Mouse (Mus musculus) frontal cortex, postnatal 14 days (tissue): Measurements from ENCODE around the gene Sgo2a.
"Not testable (repeated sequence)": the region's sequence is repeated elsewhere in the genome, so short reads cannot be mapped to it uniquely, and the experiment has no call there.

ENCODE experiments used
- DNase-seq, 2 experiments: peaks; one replicate each; pipeline ENCODE4 v3.0.0; 2022; ENCODE audit warnings: low spot score in 2 of 2

Gene Sgo2a

DNA sequence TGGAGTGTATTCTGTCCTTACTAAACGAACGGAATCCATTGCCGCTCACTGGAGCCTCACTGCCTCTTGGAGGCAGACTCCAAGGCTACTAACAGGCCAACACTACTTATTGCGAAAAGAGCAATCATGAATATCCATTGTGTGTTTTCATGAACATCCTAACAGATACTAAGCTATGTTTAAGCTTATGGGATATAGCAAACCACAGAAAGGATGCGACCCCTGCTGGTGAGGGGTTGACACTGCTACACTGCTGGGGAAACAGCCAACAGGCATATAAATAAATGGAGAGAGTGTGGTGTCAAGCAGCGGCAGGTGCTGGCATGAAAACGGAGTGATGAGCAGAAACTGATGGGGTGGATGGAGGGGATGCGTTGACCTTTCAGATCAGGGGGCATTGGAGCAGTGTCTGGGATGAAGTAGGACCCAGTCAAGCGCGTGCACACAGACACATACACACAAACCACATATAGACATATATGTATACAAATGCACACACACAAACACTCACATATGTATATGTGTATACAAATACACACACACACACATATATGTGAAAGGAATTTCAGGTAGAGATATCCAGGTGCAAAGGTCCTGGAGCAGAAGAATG is 35.5 kb downstream of the Sgo2a start:
- DNase-seq: peak in 1 of 2 experiments; percentile 53

DNA sequence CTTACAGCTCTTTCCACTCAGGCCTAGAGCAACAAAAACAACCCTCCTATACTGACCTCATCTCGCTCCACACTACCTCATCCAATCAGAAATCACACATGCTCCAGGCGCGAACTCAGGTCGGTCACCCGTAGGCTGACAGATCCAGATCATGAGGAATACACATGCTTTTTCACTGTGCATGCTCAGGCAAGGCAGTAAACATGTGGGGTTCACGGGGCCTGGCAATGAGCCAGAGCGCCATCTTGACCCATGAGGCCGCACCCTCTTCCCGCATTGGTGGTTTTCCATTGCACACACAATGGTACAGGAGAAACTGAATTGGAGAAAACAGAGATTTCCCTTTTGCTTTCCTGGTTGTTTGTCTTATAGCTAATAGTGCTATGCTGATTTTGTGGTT is 41.5 kb downstream of the Sgo2a start:
- DNase-seq: not testable (repeated sequence)

DNA sequence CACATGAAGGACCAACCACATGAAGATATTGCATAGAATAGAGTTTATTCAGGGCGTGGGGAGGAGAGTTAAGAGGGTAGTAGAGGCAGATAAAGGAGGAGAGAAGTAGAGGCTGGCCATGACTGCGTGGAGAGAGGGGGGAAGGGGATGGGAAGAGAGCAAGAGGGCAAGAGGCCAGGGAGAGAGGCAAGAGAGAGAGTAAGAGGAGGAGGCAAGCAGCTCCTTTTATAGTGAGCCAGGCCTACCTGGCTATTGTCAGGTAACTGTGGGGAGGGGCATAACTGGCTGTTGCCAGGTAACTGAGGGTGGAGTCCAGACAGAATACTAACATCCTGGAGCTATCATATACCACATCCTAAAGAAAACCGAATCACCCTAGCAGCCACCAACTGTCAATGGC is 49.3 kb downstream of the Sgo2a start:
- DNase-seq: no peak

DNA sequence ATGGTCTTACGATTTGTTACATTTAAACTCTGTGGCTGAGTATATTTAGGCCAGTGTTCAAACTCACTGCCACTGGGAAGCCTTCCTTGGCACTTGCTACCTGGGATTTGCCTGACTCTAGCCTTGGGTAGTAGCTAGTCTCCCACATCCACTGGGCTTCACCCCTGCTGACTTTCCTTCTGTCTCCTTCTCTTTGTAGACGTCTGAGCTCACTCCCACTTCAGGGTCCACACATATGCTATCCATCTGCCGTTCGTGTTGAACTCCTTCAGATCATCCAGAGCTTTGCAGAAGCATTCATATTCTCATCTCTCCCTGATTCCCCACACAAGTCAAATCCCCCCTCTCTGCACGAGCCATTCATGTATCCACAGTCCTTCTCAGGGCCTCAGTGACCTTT is 49.8 kb downstream of the Sgo2a start:
- DNase-seq: no peak

DNA sequence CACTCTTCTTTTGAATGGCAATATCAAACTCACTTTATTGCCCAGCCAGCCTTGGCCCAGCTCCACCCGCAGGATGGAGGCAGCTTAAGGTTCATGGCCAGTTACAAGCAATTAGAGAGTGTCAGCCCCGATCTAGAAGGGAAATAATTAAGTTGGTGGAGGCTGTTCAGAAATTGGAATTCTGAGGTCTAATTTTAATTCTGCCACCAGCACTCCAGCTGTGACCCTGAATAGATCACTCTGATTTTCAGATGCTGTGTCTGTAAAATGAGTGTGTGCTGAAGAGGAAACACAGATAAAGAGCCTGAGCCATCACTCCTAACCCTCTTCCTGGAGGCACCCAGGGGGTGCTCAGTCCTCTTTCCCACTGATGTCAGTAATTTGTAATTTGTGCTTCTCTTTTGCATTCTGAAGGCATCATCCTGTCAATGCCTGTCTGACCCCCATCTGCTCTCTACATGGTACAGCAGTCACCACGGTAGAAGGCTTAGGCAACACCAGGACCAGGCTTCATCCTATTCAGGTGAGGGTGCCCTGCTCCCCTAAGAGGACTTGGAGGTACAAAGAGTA is 51.0 kb downstream of the Sgo2a start:
- no peak for DNase-seq

DNA sequence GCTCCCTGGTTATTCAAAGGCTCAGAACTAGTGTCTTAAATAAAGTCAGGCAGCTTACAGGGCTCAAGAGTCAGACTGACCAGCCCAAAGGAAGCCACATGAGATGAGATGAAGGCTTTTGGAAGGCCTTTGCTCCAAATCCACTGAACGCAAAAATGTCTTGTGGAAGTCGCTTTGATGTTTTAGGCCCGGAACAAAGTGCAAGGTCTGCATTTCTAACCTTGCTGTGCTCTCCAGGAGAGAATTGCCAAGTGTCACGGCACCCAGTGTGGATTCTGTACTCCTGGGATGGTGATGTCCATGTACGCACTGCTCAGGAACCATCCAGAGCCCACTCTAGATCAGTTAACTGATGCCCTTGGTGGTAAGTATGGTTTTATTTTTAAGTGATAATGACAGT is 53.4 kb downstream of the Sgo2a start:
- no peak for DNase-seq

DNA sequence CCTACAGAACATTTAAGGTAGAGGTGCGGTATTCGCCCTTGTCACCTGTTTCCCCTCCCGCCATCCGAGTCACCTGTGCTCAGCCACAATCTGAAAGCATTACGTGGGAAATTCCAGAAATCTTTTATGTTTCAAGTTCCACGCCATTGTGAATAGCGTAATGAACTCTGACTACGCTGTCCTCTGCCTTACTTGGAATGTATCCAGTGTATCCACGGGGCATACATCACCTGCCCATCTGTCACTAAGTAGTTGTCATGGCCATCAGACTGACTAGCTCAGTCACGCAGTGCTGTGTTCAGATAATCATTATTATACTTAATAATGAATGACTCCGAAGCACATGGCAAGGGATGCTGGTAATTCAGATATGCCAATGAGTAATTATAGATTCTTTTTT is 59.8 kb downstream of the Sgo2a start:
- no peak for DNase-seq

DNA sequence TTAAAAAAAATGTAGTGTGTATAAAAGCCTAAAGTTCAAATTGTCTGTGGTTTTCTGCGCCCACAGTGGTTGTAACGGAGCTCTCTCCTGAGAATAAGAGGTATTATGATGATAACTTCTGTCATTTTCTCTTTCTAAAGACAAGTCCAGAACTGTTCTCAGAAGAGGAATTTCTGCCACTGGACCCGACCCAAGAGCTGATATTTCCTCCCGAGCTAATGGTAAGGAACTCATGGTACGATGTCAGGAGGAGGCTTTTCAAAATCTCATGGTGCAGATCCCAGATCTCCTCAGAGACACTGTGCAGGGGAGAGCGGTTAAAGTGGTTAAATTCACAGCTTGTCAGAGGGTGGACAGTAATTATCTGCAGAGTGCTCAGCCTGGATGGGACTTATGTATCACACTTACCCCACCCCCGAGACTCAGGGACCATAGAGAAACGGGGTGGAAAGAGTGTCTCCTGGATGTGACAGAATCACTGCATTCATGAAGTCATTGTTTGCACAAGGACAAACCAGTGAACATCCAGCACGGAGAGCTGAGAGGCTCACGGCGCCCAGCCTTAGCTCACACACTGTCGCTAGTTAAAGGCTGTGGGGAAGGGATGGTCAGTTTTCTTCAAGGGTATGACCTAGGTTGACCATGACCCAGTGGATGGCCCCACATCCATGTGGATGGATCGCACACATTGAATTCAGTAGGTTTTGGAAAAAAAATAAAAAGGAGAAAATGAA is 60.5 kb downstream of the Sgo2a start:
- no peak for DNase-seq

DNA sequence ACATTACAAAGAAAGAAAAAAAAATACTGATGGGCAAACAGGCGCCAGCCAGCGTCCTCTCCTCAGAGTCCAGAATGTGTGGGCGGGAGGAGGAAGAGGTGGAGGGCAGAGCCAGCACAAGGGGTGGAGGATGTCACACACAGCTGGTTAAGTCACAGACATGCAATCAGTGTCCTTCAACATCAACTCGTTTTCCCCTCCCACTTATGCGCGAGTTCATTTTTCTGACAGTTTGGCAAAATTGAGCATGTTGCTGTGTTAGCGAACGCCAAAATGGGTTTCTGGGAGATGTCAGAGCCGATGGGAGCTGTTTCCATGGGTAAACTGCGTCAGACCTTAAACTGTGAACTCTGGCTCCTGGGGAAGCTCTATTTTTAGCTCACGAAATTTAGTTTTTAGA is 61.2 kb downstream of the Sgo2a start:
- no peak for DNase-seq

DNA sequence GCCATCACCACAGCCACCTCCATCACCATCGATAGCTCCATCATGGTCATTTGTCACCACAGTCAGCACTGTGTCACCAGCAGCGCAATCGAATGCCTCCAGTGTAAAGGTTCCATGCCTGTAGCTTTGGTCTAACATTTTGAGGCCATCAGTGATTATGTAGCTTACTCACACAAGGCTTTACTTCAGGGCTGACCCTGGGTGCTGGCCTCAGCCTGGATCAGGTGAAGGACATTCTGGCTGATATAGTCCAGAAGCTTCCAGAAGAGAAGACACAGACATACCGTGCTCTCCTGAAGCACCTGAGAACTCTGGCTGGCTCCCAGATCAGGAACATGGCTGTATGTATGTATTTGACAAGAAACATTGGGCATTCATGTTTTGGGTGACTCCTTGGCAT is 63.1 kb downstream of the Sgo2a start:
- no peak for DNase-seq

DNA sequence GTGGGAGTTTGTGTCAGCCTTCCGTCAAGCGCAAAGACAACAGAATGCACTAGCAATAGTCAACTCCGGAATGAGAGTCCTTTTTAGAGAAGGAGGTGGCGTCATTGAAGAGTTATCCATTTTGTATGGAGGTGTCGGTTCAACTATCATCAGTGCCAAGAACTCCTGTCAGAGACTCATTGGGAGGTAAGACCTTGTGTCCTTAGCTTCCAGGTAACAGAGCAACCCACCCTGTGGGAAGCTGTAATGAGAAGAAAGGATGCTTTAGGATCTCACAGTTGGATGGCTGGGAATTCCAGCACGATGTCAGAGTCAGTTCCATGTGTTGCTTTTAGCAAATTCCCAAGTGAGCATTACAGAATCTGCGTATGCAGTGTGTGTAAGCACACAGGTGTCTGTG is 66.4 kb downstream of the Sgo2a start:
- DNase-seq: no peak

DNA sequence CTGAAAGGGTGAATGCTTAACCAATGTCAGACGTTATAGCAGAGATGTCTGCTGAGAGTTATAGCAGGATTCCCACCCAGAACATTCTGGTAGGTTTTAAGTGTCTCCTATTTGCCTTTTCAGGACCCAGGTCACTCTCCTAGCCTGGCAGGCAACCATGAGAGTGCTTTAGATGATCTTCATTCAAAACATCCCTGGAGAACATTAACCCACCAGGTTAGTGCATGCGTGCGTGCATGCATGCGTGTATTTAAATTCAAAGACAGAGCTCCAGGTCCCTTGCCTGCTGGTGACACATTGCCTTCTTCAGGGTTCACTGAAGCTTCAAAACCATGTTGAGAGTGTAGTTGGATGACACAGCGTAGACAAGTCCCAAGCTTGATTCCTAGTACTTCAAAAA is 69.4 kb downstream of the Sgo2a start:
- no peak for DNase-seq

DNA sequence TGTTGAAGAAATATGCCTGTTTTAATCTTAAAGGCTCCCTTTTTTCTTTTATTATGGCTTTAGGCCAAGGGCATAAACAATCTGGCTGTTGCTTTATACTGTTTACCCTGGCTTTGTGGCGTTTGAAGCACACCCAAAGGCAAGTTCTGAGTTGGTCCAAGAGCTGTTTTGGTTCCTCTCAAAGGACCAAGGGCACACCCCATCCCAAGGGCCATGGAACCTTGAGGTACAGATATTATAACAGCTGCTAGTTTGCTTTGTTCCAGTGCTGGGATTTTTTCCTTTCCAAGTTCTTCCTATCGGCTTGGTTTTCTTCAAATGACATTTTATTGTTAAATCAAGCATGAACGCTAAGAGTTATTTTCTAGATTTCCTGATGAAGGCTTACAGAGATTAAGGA is 69.8 kb downstream of the Sgo2a start:
- no peak for DNase-seq

DNA sequence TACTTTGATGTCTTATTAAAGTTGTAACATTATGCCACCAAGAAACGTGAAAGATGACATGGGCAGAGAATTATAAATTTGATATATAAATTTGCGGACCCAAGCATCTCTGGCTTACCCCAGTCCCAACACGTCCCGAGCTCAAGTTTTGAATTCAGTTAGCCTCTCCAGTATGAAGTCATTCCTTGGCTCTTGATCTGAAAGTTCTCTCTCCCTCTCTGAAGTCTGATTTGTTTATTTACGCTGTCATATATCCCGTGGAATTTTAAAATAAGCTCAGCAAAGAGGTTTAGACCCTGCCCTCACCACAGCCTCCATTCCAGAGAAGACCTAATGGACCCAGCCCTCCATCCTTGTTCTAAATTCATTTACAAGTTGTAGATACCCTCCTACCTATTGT is 73.4 kb downstream of the Sgo2a start:
- no peak for DNase-seq

DNA sequence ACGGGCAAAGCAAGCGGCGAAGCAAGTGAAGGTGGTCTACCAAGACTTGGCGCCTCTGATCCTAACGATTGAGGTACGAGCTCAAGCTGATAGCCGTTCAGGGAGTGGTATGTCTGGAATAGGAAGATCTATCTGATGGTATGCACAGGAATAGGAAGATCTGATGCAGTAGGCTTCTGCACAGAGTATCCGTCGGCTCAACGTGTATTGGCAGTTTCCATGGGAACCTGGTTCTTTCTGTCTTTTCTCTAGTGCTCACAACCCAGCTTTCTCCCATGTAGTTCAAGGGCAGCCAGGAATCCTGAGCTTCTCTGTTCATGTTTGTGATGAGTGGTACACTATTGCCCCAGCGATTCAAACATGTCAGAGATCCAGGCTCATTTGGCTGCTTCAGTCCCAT is 74.3 kb downstream of the Sgo2a start:
- no peak for DNase-seq

DNA sequence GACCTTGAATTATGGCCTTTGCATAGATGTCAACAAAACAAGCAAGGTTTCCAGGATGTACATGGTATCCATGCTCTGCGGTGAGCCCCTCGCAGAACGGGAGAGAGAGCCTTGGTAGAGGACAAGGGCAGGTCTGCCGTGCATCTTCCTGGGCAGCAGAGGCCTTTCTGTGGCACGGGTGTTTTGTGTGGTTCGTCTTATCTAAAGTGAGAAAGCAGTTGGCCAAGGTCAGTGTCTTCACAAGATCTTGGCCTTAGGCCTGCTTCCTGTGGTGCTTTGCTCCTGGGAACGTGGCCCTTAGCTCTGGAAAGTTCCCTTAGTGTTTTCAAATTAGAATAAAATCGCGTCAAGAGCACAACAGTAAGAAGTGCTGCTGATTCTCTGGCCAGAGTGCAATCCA is 75.2 kb downstream of the Sgo2a start:
- no peak for DNase-seq

DNA sequence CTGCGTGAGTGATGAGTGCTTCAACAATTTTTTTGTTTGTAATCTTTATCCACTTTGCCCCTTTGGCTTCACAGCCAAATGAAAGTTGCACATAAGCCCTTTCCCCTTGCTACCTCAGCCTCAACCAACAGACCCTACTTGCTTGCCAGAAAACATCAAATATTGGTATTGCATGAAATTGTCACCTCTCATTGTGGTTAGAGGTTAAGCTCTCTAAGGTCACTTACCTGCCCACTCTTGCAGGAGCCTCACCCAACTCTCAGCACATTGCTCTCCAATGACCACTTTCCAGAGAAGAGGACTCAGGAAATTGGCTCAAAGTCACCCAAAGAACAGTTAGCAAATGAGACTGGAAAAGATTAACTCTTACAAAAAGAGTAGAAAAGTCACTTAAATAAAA is 75.7 kb downstream of the Sgo2a start:
- DNase-seq: no peak

DNA sequence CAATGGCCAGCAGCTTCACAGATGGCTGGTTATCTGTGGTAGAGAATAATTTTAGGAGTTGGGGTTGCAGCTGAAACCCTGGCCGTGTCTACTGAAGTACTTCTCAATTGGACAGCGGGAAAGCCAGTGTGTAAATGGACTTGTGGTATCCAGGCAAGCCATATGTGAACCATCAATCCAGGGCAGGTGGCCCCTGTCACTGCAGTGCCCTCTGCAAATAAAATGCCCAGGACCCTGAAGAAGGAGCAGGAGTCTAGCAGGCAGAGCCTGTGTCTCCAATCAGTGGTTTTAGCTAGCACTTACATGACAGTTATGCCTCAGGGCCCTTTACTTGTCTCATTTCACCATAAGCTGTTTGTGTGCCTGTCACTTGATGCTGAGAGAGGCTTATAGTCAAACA is 76.6 kb downstream of the Sgo2a start:
- no peak for DNase-seq

DNA sequence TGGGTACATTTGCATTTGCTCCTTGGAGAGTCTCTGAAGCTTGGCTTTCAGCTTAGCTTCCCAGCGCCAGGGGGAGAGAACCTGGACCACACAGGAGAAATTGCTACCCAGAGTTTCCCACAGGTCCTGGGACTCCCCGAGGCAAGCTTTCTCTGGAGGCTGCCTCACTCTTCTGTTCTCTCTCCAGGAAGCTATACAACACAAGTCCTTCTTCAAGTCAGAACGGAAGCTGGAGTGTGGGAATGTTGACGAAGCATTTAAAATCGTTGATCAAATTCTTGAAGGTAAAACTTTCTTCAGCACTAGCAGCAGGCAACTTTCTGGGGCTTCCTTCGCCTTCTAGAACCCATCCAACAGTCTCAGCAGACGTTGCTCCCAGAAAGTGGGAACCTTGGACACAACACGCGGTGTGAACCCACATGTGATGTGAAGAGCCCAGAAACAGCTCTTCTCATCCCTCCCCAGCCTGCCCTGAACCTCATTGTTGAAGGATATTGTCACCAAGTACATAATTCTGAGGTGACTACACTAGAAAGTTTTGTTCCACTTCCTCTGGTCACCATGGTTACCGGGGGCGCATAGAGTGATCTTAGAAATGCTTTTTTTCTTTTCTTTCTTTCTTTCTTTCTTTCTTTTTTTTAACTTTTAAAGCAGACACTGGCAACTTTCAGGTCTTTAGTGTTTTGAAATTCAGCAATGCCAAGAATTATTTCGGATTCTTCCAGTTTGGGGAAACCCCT is 77.4 kb downstream of the Sgo2a start:
- DNase-seq: no peak

DNA sequence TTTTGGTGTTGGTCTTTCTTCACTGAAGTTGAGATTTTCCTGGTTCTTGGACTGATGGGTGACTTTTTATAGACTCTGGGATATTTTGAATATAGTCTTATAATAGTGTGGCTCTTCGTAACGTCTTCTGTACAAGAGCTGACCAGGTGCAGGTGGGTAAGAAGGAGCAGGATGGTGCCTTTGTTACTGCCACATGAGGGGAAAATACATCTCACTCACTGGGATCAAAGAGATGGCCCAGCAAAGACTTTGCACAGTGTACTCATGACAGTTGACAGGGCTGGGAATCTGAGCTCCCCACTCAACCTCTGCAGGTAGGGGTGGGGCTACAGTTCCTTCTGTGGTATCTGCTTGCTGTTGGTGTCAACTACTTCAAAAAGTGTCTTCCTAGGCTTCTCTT is 78.5 kb downstream of the Sgo2a start:
- DNase-seq: no peak
